ENCODE assay signal across 19 mouse cellular contexts in the genomic region with DNA sequence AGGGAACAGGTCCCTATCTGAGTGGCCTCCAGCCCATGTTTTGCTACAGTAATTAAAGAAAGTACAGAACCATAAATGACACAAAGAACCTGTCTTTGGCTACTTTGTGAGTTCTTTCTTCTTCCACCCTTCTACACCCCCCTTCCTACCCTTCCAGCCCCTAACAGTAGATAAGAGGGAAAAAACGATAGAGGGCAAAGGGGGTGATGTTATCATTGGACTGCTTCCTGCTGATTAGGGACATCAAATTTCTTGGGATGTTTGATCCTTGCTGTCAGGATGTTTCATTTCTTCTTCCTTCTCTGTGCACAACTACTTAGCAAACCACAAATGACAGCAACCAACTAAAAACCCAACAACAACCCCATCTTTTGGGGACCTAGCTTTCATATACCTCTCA.
DNase-seq lines count a peak whose midpoint lies in the region; ATAC-seq and TF ChIP-seq lines count a peak whose summit lies in the region.
"Had no signal": no experiment of that assay in that cellular context is flagged by ENCODE, and none has a peak within 500 bp of the region (broad histone marks: within the 10 kb centered on the region; RNA-seq: fewer than 3 reads in every experiment).

No protein-coding gene starts in this region.

- H3K27me3 ChIP-seq in MEL (ENCODE audit: control insufficient read depth in 1 of 2, insufficient read depth in 2 of 2, low read length in 2 of 2), result no peaks in the 10 kb centered on the region
- H3K27me3 ChIP-seq: Patski had no signal

- 0 out of 2 replicates have a peak, but pooled peaks have one; percentile 26 for ATAC-seq in common myeloid progenitor, adult 5-6 weeks (replicated peaks; ENCODE audit: low read depth, poor library complexity, severe bottlenecking)
- ATAC-seq in activated CD4-positive, CD25-positive, alpha-beta regulatory T cell, adult 4 months, result no peak
- ATAC-seq: CD4-positive, CD25-positive, alpha-beta regulatory T cell, adult 4 months; Patski had no signal

- peak; percentile 78 to 88 for TF ChIP-seq EP300 in MEL (IDR thresholded peaks at IDR 0.05; ENCODE audit: low read depth in 1 of 2, low read length in 2 of 2)

- H3K27ac ChIP-seq in MEL (ENCODE audit: control insufficient read depth, low read depth, low read length), result peak overlapping the region; percentile 30; the same call in 1 of the 2 replicates

- peaks cover 6 to 8% of the 10 kb centered on the region in 2 experiments for H3K4me1 ChIP-seq in MEL (ENCODE audit: control insufficient read depth in 1 of 2, insufficient read depth in 2 of 2, low read length in 2 of 2)

- peak; percentile 14 for DNase-seq in MEL (ENCODE audit: low read depth, low spot score)
- no peak for DNase-seq in gastrocnemius, postnatal 36 days
- DNase-seq: adrenal gland, adult 2 months; adrenal gland, adult 8-10 months; adrenal gland, postnatal 10 days; adrenal gland, postnatal 14 days; adrenal gland, postnatal 25 days; adrenal gland, postnatal 36 days; B cell, adult 2 months; cerebellum, adult 11 months; cerebellum, adult 11-12 months; cerebellum, adult 18-20 months; cerebellum, adult 2 months; cerebellum, adult 8-10 months had no signal

- TF ChIP-seq POLR2A in MEL (IDR thresholded peaks at IDR 0.05; ENCODE audit: control insufficient read depth in 1 of 2, insufficient read depth in 1 of 2, low read depth in 1 of 2, low read length in 2 of 2, poor library complexity in 1 of 2), result no peak

- no peak overlapping the region for H3K4me3 ChIP-seq in MEL (ENCODE audit: control insufficient read depth in 1 of 2, insufficient read depth in 1 of 2, low read depth in 2 of 2, low read length in 2 of 2)

- TF ChIP-seq CTCF in MEL (IDR thresholded peaks at IDR 0.05 in 2 of 3, conservative IDR thresholded peaks at IDR 0.05 in 1 of 3; ENCODE audit: control insufficient read depth in 1 of 3, insufficient read depth in 1 of 3, low read depth in 2 of 3, low read length in 3 of 3, poor library complexity in 1 of 3, severe bottlenecking in 1 of 3), result no peak

- peaks cover 0 to 8% of the 10 kb centered on the region in 2 experiments; a peak in 2 of 4 replicates for H3K36me3 ChIP-seq in MEL (ENCODE audit: control insufficient read depth in 1 of 2, insufficient read depth in 2 of 2, low read length in 2 of 2)
- H3K36me3 ChIP-seq: G1E had no signal

- TF ChIP-seq RAD21 in MEL (IDR thresholded peaks at IDR 0.05; ENCODE audit: low read depth, low read length), result no peak

- intact Hi-C loops in gastrocnemius, postnatal 36 days (cut with DNase I), result no loop called here

- H3K9ac ChIP-seq in MEL (ENCODE audit: control insufficient read depth, low read depth, low read length, poor library complexity, severe bottlenecking), result no peak overlapping the region

- H3K9me3 ChIP-seq in MEL (replicated peaks; ENCODE audit: insufficient read depth, low read length), result no peaks in the 10 kb centered on the region

- H3K79me2 ChIP-seq in MEL (ENCODE audit: control insufficient read depth, insufficient read depth, low read length, poor library complexity), result no peaks in the 10 kb centered on the region

TF ChIP-seq in MEL, 35 proteins besides CTCF, POLR2A, EP300 and RAD21:
- TF ChIP-seq CHD1 (IDR thresholded peaks at IDR 0.05; ENCODE audit: low read depth, low read length) (no peak), MAX (IDR thresholded peaks at IDR 0.05; ENCODE audit: low read length) (no peak), MAZ (IDR thresholded peaks at IDR 0.05; ENCODE audit: low read depth, low read length) (no peak), GABPA (IDR thresholded peaks at IDR 0.05; ENCODE audit: low read depth, low read length) (no peak), GATA1 (IDR thresholded peaks at IDR 0.05; ENCODE audit: low read depth, low read length) (peak; percentile 86), SMC3 (IDR thresholded peaks at IDR 0.05; ENCODE audit: low read depth, low read length) (no peak), RCOR1 (IDR thresholded peaks at IDR 0.05; ENCODE audit: low read depth, low read length) (peak; percentile 57; the same call in 1 of the 2 replicates), MEF2A (IDR thresholded peaks at IDR 0.05; ENCODE audit: extremely low read depth, insufficient replicate concordance, low read depth, low read length, poor library complexity, severe bottlenecking) (no peak), CHD2 (IDR thresholded peaks at IDR 0.05; ENCODE audit: low read length) (no peak), MYB (IDR thresholded peaks at IDR 0.05; ENCODE audit: low read depth, low read length) (no peak), ETS1 (IDR thresholded peaks at IDR 0.05; ENCODE audit: low read depth, low read length) (peak; percentile 58), BHLHE40 (IDR thresholded peaks at IDR 0.05; ENCODE audit: borderline replicate concordance, low read depth, low read length) (no peak), USF2 (IDR thresholded peaks at IDR 0.05; ENCODE audit: borderline replicate concordance in 1 of 2, insufficient read depth in 1 of 2, low read depth in 1 of 2, low read length in 2 of 2) (no peak), TCF12 (IDR thresholded peaks at IDR 0.05; ENCODE audit: low read depth, low read length) (peak; percentile 88), SIN3A (IDR thresholded peaks at IDR 0.05; ENCODE audit: low read length) (0 out of 2 replicates have a peak, but pooled peaks have one; percentile 24), UBTF (IDR thresholded peaks at IDR 0.05; ENCODE audit: borderline replicate concordance, insufficient read depth, low read depth, low read length) (no peak), TAL1 (IDR thresholded peaks at IDR 0.05; ENCODE audit: low read length) (no peak)
